Mouse (Mus musculus) C2C12 (cell line): ENCODE measurements around the gene Gprc5d. TPM values are rescaled to one million over a fixed set of nuclear protein-coding genes. Genes with fewer than 3 reads are reported as not detected.

ENCODE experiments used
- H3K27me3 ChIP-seq: one replicate; pipeline ENCODE4 v1.6.1; 2011; ENCODE audit not compliant: control insufficient read depth, insufficient read depth, insufficient read length
- H3K36me3 ChIP-seq: one replicate; pipeline ENCODE4 v1.6.1; 2011; ENCODE audit not compliant: control insufficient read depth, insufficient read depth
- H3K4me3 ChIP-seq: one replicate; pipeline ENCODE4 v1.5.1; 2011; ENCODE audit warnings: mild to moderate bottlenecking, control low read depth; ENCODE audit not compliant: poor library complexity, insufficient read depth, severe bottlenecking
- H3K79me2 ChIP-seq: one replicate; pipeline ENCODE4 v1.6.1; 2011; ENCODE audit not compliant: control insufficient read depth, insufficient read depth
- H3K79me3 ChIP-seq: one replicate; pipeline ENCODE4 v1.6.1; 2011; ENCODE audit warnings: low read depth, control low read depth
- H3ac ChIP-seq: one replicate; pipeline ENCODE3; 2011; ENCODE audit warnings: low read depth; ENCODE audit not compliant: control insufficient read depth, insufficient read length
- CEBPB ChIP-seq: IDR thresholded peaks from one replicate; pipeline ENCODE4 v1.6.1; 2011; ENCODE audit warnings: low read depth, mild to moderate bottlenecking, control low read depth, moderate library complexity
- CTCF ChIP-seq: IDR thresholded peaks from one replicate; pipeline ENCODE4 v1.5.1; 2011; ENCODE audit not compliant: control insufficient read depth, insufficient read depth, insufficient read length
- FOSL1 ChIP-seq: IDR thresholded peaks from one replicate; pipeline ENCODE4 v1.8.0; 2011; ENCODE audit warnings: mild to moderate bottlenecking, low read length; ENCODE audit not compliant: poor library complexity, insufficient read depth, severe bottlenecking
- MAX ChIP-seq: IDR thresholded peaks from one replicate; pipeline ENCODE4 v1.6.1; 2011; ENCODE audit warnings: mild to moderate bottlenecking, control low read depth
- MYOD1 ChIP-seq: IDR thresholded peaks from one replicate; pipeline ENCODE4 v1.6.1; 2011; ENCODE audit warnings: low read depth; ENCODE audit not compliant: control insufficient read depth, insufficient read length
- MYOG ChIP-seq: IDR thresholded peaks from one replicate; pipeline ENCODE4 v1.6.1; 2011; ENCODE audit not compliant: control insufficient read depth, insufficient read length; ENCODE audit errors: extremely low read depth
- USF1 ChIP-seq: IDR thresholded peaks from one replicate; pipeline ENCODE4 v1.6.1; 2011; ENCODE audit warnings: low read depth, mild to moderate bottlenecking, control low read depth, moderate library complexity
- polyA plus RNA-seq: library from polyadenylated mRNA; unstranded; fragments of >200 nt; fragmentation: generic; extraction: Trizol; gene quantifications from one replicate; pipeline ENCODE4 v1.2.1, GENCODE M21; 2012; ENCODE audit warnings: missing spikeins

Gene Gprc5d
- polyA plus RNA-seq, 1 experiment = not detected

GRCm38 (mm10) chr6:135162311-135162710 lies 44.2 kb upstream of the Gprc5d start:
- no peak for TF ChIP-seq MYOD1
- no peak for TF ChIP-seq CEBPB
- no peak for TF ChIP-seq MAX
- no peak for TF ChIP-seq FOSL1
- no peak for TF ChIP-seq USF1
- no peak for TF ChIP-seq CTCF
- no peak overlapping the region for H3K4me3 ChIP-seq

GRCm38 (mm10) chr6:135161356-135161755 lies 43.3 kb upstream of the Gprc5d start:
- H3ac ChIP-seq = no peak overlapping the region
- H3K27me3 ChIP-seq = no peaks in the 10 kb centered on the region
- TF ChIP-seq CEBPB (no peak), USF1 (no peak), FOSL1 (no peak), CTCF (no peak), MAX (no peak), MYOG (no peak), MYOD1 (no peak)

More at GRCm38 (mm10) chr6:135162311-135162710, 44.2 kb upstream of the Gprc5d start:
- no peaks in the 10 kb centered on the region for H3K79me2 ChIP-seq
- no peaks in the 10 kb centered on the region for H3K27me3 ChIP-seq
- H3K36me3 ChIP-seq = no peaks in the 10 kb centered on the region
- no peaks in the 10 kb centered on the region for H3K79me3 ChIP-seq
- no peak overlapping the region for H3ac ChIP-seq

GRCm38 (mm10) chr6:135158509-135158908 lies 40.4 kb upstream of the Gprc5d start:
- H3K36me3 ChIP-seq = no peaks in the 10 kb centered on the region
- no peaks in the 10 kb centered on the region for H3K79me2 ChIP-seq
- no peak overlapping the region for H3ac ChIP-seq
- no peaks in the 10 kb centered on the region for H3K27me3 ChIP-seq
- H3K79me3 ChIP-seq = no peaks in the 10 kb centered on the region
- no peak overlapping the region for H3K4me3 ChIP-seq
- no peak for TF ChIP-seq CTCF
- TF ChIP-seq MAX = no peak
- TF ChIP-seq MYOG = no peak
- TF ChIP-seq MYOD1 = no peak
- no peak for TF ChIP-seq USF1
- no peak for TF ChIP-seq CEBPB
- TF ChIP-seq FOSL1 = no peak

More at GRCm38 (mm10) chr6:135161356-135161755, 43.3 kb upstream of the Gprc5d start:
- Histone ChIP-seq H3K79me2 (no peaks in the 10 kb centered on the region), H3K79me3 (no peaks in the 10 kb centered on the region), H3K36me3 (no peaks in the 10 kb centered on the region), H3K4me3 (no peak overlapping the region)

GRCm38 (mm10) chr6:135157496-135157895 lies 39.4 kb upstream of the Gprc5d start:
- Histone ChIP-seq H3K79me3 (no peaks in the 10 kb centered on the region), H3K36me3 (no peaks in the 10 kb centered on the region), H3K79me2 (no peaks in the 10 kb centered on the region), H3K27me3 (no peaks in the 10 kb centered on the region), H3ac (no peak overlapping the region), H3K4me3 (no peak overlapping the region)
- TF ChIP-seq MAX = no peak

GRCm38 (mm10) chr6:135156597-135156996 lies 38.5 kb upstream of the Gprc5d start:
- Histone ChIP-seq H3K36me3 (no peaks in the 10 kb centered on the region), H3K79me3 (no peaks in the 10 kb centered on the region), H3ac (no peak overlapping the region), H3K27me3 (no peaks in the 10 kb centered on the region), H3K79me2 (no peaks in the 10 kb centered on the region), H3K4me3 (no peak overlapping the region)
- TF ChIP-seq MAX = no peak
- no peak for TF ChIP-seq MYOG
- no peak for TF ChIP-seq MYOD1
- no peak for TF ChIP-seq FOSL1
- TF ChIP-seq CEBPB = no peak
- TF ChIP-seq USF1 = no peak
- TF ChIP-seq CTCF = no peak

- Histone ChIP-seq H3K36me3 (no peaks in the 10 kb centered on the region), H3K79me3 (no peaks in the 10 kb centered on the region), H3K79me2 (no peaks in the 10 kb centered on the region), H3K4me3 (no peak overlapping the region), H3K27me3 (no peaks in the 10 kb centered on the region), H3ac (no peak overlapping the region)
- no peak for TF ChIP-seq MYOD1
- TF ChIP-seq CTCF = no peak
- TF ChIP-seq USF1 = no peak
- TF ChIP-seq CEBPB = no peak
Observed at GRCm38 (mm10) chr6:135153719-135154118, 35.6 kb upstream of the Gprc5d start.
